Mouse (Mus musculus) embryonic facial prominence, embryonic 15.5 days (tissue): Measurements from ENCODE around the gene Bdkrb1. TPM values are rescaled to one million over a fixed set of nuclear protein-coding genes. Genes with fewer than 3 reads are reported as not detected.

ENCODE experiments used
- ATAC-seq: fragments of 200-750 bp; cut with Nextera tagmentation; 2 replicates; pipeline ENCODE4 v1.8.0; 2017; ENCODE audit warnings: low read depth, moderate TSS enrichment; ENCODE audit not compliant: insufficient number of reproducible peaks, low FRiP score, low TSS enrichment
- H3K27ac ChIP-seq: fragments of 300-500 bp; sonication (generic); replicated peaks from 2 replicates; pipeline ENCODE4 v1.5.1; 2015; ENCODE audit warnings: mild to moderate bottlenecking, inconsistent platforms
- H3K27me3 ChIP-seq: fragments of 300-500 bp; sonication (generic); 2 replicates; pipeline ENCODE4 v1.6.1; 2015; ENCODE audit warnings: inconsistent platforms
- H3K36me3 ChIP-seq: fragments of 300-500 bp; sonication (generic); 2 replicates; pipeline ENCODE4 v1.6.1; 2015; ENCODE audit warnings: mild to moderate bottlenecking, inconsistent platforms
- H3K4me1 ChIP-seq: fragments of 300-500 bp; sonication (generic); 2 replicates; pipeline ENCODE4 v1.6.1; 2015; ENCODE audit warnings: inconsistent platforms
- H3K4me2 ChIP-seq: fragments of 300-500 bp; sonication (generic); replicated peaks from 2 replicates; pipeline ENCODE4 v1.6.1; 2015; ENCODE audit warnings: mild to moderate bottlenecking, inconsistent platforms
- H3K4me3 ChIP-seq: fragments of 300-500 bp; sonication (generic); replicated peaks from 2 replicates; pipeline ENCODE4 v1.5.1; 2015; ENCODE audit warnings: mild to moderate bottlenecking, inconsistent platforms
- H3K9ac ChIP-seq: fragments of 300-500 bp; sonication (generic); 2 replicates; pipeline ENCODE4 v1.6.1; 2015; ENCODE audit warnings: inconsistent platforms
- H3K9me3 ChIP-seq: fragments of 300-500 bp; sonication (generic); replicated peaks from 2 replicates; pipeline ENCODE4 v1.6.1; 2016; ENCODE audit warnings: inconsistent platforms
- WGBS: fragments of 180-500 bp; shearing (Covaris S2); methylation state at CpG from one replicate; pipeline ENCODE4 v1.1.7; 2015; 5-methylcytosine and 5-hydroxymethylcytosine counted together
- polyA plus RNA-seq: library from polyadenylated mRNA; unstranded; fragments of >200 nt; fragmentation: Nextera tagmentation; extraction: Ambion mirVana; gene quantifications from 2 replicates; pipeline ENCODE4 v1.2.1, GENCODE M21; 2015

The Bdkrb1 gene
- polyA plus RNA-seq, 1 experiment from 2014 or later = 0.52 TPM

GRCm38 (mm10) chr12:105572622-105573021, 30.3 kb upstream of the Bdkrb1 start:
- peaks cover 5% of the 10 kb centered on the region; the same call in 1 of the 2 replicates for H3K4me1 ChIP-seq
- H3K9ac ChIP-seq = no peak overlapping the region
- ATAC-seq = no peak

GRCm38 (mm10) chr12:105574356-105574755, 28.5 kb upstream of the Bdkrb1 start:
- no peaks in the 10 kb centered on the region for H3K36me3 ChIP-seq
- ATAC-seq = no peak
- peaks cover 5% of the 10 kb centered on the region; the same call in 1 of the 2 replicates for H3K4me1 ChIP-seq
- H3K27ac ChIP-seq = no peak overlapping the region
- H3K27me3 ChIP-seq = no peaks in the 10 kb centered on the region
- H3K9me3 ChIP-seq = no peaks in the 10 kb centered on the region
- no peak overlapping the region for H3K9ac ChIP-seq
- WGBS = 74% methylated on average over 4 of the region's 4 CpGs
- no peak overlapping the region for H3K4me2 ChIP-seq
- no peak overlapping the region for H3K4me3 ChIP-seq

More at GRCm38 (mm10) chr12:105572622-105573021, 30.3 kb upstream of the Bdkrb1 start:
- H3K9me3 ChIP-seq = no peaks in the 10 kb centered on the region
- no peak overlapping the region for H3K27ac ChIP-seq
- 83% methylated on average over 2 of the region's 2 CpGs for WGBS
- no peak overlapping the region for H3K4me3 ChIP-seq
- H3K36me3 ChIP-seq = no peaks in the 10 kb centered on the region
- H3K27me3 ChIP-seq = no peaks in the 10 kb centered on the region
- no peak overlapping the region for H3K4me2 ChIP-seq

- Histone ChIP-seq H3K27me3 (no peaks in the 10 kb centered on the region), H3K27ac (no peak overlapping the region), H3K9ac (no peak overlapping the region), H3K36me3 (no peaks in the 10 kb centered on the region), H3K9me3 (no peaks in the 10 kb centered on the region), H3K4me2 (no peak overlapping the region), H3K4me1 (peaks cover 20% of the 10 kb centered on the region), H3K4me3 (no peak overlapping the region)
- ATAC-seq = no peak
- WGBS = 73% methylated on average over 17 of the region's 17 CpGs
These were observed 22.4 kb upstream of the Bdkrb1 start for GRCm38 (mm10) chr12:105580490-105580889.

- Histone ChIP-seq H3K27me3 (no peaks in the 10 kb centered on the region), H3K4me3 (no peak overlapping the region), H3K4me1 (peaks cover 24% of the 10 kb centered on the region), H3K4me2 (no peak overlapping the region), H3K9me3 (no peaks in the 10 kb centered on the region), H3K9ac (no peak overlapping the region), H3K36me3 (no peaks in the 10 kb centered on the region), H3K27ac (no peak overlapping the region)
- no peak for ATAC-seq
- 61% methylated on average over 9 of the region's 9 CpGs for WGBS
These were observed 20.4 kb upstream of the Bdkrb1 start for GRCm38 (mm10) chr12:105582486-105582885.

DNA sequence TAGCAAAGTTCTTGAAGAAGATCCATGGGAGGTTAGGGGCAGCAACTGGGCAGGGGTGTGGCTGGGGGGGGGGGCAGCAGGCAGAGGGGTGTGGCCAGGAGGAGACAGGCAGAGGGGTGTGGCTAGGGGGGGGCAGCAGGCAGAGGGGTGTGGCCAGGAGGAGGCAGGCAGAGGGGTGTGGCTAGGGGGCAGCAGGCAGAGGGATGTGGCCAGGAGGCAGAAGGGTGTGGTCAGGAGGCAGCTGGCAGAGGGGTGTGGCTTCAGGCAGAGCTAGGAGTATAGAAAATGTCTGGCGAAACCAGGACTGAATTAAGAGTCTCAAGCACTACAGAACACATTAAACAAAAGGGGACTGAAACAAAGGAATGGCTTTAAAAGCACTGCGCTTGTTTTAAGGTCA, 19.4 kb upstream of the Bdkrb1 start:
- ATAC-seq = peak; percentile 60; the same call in 1 of the 2 replicates
- H3K4me1 ChIP-seq = peaks cover 24% of the 10 kb centered on the region
- 17% methylated on average over 2 of the region's 2 CpGs for WGBS
- no peak overlapping the region for H3K9ac ChIP-seq
- no peak overlapping the region for H3K4me2 ChIP-seq
- H3K4me3 ChIP-seq = no peak overlapping the region
- no peak overlapping the region for H3K27ac ChIP-seq
- no peaks in the 10 kb centered on the region for H3K36me3 ChIP-seq
- no peaks in the 10 kb centered on the region for H3K27me3 ChIP-seq
- no peaks in the 10 kb centered on the region for H3K9me3 ChIP-seq

DNA sequence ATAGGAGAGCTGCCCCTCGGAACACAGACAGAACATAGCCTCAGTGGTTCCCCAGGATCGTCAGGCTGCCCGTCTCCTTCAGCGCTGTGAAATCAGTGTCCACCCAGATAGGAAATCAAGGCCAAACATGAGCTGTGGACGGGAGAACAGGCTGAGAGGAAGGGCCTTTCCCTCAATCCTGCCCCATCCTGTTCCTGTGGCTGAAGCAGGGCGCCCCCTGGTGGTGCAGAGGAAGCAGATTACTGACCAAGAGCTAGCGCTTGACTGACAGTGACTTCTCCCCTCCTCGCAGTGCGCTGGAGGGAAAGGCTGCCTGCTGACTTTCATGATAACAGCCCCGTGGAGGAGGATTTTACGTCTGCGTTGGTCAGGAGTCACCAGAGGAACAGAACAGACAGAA, 18.0 kb upstream of the Bdkrb1 start:
- WGBS = 34% methylated on average over 12 of the region's 12 CpGs
- Histone ChIP-seq H3K4me1 (peaks cover 24% of the 10 kb centered on the region), H3K9ac (no peak overlapping the region), H3K9me3 (no peaks in the 10 kb centered on the region), H3K4me2 (no peak overlapping the region), H3K27me3 (no peaks in the 10 kb centered on the region), H3K27ac (no peak overlapping the region), H3K4me3 (no peak overlapping the region), H3K36me3 (no peaks in the 10 kb centered on the region)
- ATAC-seq = no peak

- Histone ChIP-seq H3K4me2 (no peak overlapping the region), H3K36me3 (no peaks in the 10 kb centered on the region), H3K4me3 (no peak overlapping the region), H3K4me1 (peaks cover 19% of the 10 kb centered on the region), H3K27ac (no peak overlapping the region), H3K9me3 (no peaks in the 10 kb centered on the region), H3K9ac (no peak overlapping the region), H3K27me3 (no peaks in the 10 kb centered on the region)
- ATAC-seq = no peak
- 83% methylated on average over 8 of the region's 8 CpGs for WGBS
These were observed 15.4 kb upstream of the Bdkrb1 start for GRCm38 (mm10) chr12:105587526-105587925.

GRCm38 (mm10) chr12:105590786-105591185, 12.1 kb upstream of the Bdkrb1 start:
- Histone ChIP-seq H3K36me3 (no peaks in the 10 kb centered on the region), H3K27ac (no peak overlapping the region), H3K27me3 (no peaks in the 10 kb centered on the region), H3K4me1 (peaks cover 3% of the 10 kb centered on the region; the same call in 1 of the 2 replicates), H3K9me3 (no peaks in the 10 kb centered on the region), H3K4me2 (no peak overlapping the region), H3K4me3 (no peak overlapping the region), H3K9ac (no peak overlapping the region)
- WGBS = 79% methylated on average over 7 of the region's 7 CpGs
- ATAC-seq = no peak

GRCm38 (mm10) chr12:105592361-105592761, 10.5 kb upstream of the Bdkrb1 start:
- WGBS = 94% methylated on average over 23 of the region's 23 CpGs

GRCm38 (mm10) chr12:105593471-105593870, 9.4 kb upstream of the Bdkrb1 start:
- WGBS = 64% methylated on average over 4 of the region's 4 CpGs
- H3K27ac ChIP-seq = no peak overlapping the region
- ATAC-seq = no peak
- H3K4me1 ChIP-seq = no peaks in the 10 kb centered on the region
- no peak overlapping the region for H3K4me2 ChIP-seq
- no peak overlapping the region for H3K9ac ChIP-seq
- no peaks in the 10 kb centered on the region for H3K36me3 ChIP-seq
- H3K9me3 ChIP-seq = no peaks in the 10 kb centered on the region
- H3K27me3 ChIP-seq = no peaks in the 10 kb centered on the region
- H3K4me3 ChIP-seq = no peak overlapping the region

More at GRCm38 (mm10) chr12:105592361-105592761, 10.5 kb upstream of the Bdkrb1 start:
- Histone ChIP-seq H3K27ac (no peak overlapping the region), H3K4me3 (no peak overlapping the region), H3K4me2 (no peak overlapping the region), H3K36me3 (no peaks in the 10 kb centered on the region), H3K9me3 (no peaks in the 10 kb centered on the region), H3K27me3 (no peaks in the 10 kb centered on the region), H3K4me1 (no peaks in the 10 kb centered on the region), H3K9ac (no peak overlapping the region)
- no peak for ATAC-seq

DNA sequence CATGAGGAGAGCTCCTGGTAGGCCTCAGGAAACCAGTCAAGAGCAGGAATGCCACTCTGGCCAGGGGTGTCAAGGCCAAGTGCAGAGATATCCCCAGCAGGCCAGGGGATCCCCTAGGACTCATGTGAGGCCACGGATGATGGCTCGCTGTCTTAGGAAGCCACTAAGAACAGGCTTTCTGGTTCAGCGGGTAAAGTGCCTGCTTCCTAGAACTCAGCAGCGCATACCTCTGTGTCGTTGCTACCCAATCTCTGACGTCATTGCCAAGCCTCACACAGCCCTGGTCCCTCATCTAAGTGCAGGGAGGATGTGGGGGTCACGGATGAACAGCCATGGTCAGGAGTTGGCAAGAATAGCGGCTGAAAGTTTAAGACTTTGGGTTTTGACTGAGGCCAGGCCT, 5.8 kb upstream of the Bdkrb1 start:
- Histone ChIP-seq H3K27me3 (no peaks in the 10 kb centered on the region), H3K4me2 (no peak overlapping the region), H3K9me3 (no peaks in the 10 kb centered on the region), H3K9ac (no peak overlapping the region), H3K36me3 (no peaks in the 10 kb centered on the region), H3K4me3 (no peak overlapping the region), H3K4me1 (peaks cover 13% of the 10 kb centered on the region), H3K27ac (no peak overlapping the region)
- no peak for ATAC-seq
- 87% methylated on average over 8 of the region's 8 CpGs for WGBS

DNA sequence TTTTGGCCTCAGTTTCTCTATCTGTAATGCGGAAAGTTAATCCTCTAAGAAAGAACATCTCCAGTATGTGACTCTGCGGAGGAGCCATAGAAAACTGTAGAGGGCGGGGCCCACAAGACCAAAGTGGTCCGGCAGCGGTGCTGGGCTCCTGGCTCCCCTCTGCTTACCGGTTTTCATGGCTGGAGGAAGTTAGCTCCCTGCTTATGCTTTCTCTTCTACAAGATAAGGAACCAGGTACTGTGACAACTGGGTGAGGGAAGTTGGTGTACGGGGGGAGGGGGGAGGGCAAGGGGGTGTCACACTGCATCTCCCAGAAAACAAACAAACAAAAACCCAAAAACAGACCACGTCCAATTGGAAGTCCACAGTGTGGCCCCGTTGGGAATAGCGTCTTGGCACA, 4.4 kb upstream of the Bdkrb1 start:
- WGBS = 73% methylated on average over 10 of the region's 10 CpGs
- Histone ChIP-seq H3K36me3 (no peaks in the 10 kb centered on the region), H3K4me3 (no peak overlapping the region), H3K9me3 (no peaks in the 10 kb centered on the region), H3K4me2 (no peak overlapping the region), H3K27ac (no peak overlapping the region), H3K9ac (no peak overlapping the region), H3K4me1 (peaks cover 13% of the 10 kb centered on the region), H3K27me3 (no peaks in the 10 kb centered on the region)
- no peak for ATAC-seq
